Mouse (Mus musculus) liver, adult 2 months (tissue): ENCODE measurements around the gene Slc45a3.

Source experiments
- CTCF ChIP-seq: fragments of 200-500 bp; IDR thresholded peaks from 2 replicates; pipeline ENCODE4 v1.5.1; 2011; ENCODE audit warnings: low read depth, low read length, control low read depth
- POLR2A ChIP-seq: fragments of 200-500 bp; IDR thresholded peaks from 2 replicates; pipeline ENCODE4 v1.6.1; 2011; ENCODE audit warnings: low read length, control low read depth; ENCODE audit not compliant: insufficient read depth; ENCODE audit errors: extremely low read depth

- no peak for TF ChIP-seq POLR2A
- no peak for TF ChIP-seq CTCF
Observed at GRCm38 (mm10) chr1:132003817-132004216, 41.0 kb downstream of the Slc45a3 start.
